Mouse (Mus musculus) stomach, postnatal 0 days (tissue): ENCODE results near the gene Mgat4b.

Experiments
- CTCF ChIP-seq: IDR thresholded peaks from 2 replicates; pipeline ENCODE4 v1.5.1; 2016; ENCODE audit warnings: antibody characterized with exemption, low read depth, mild to moderate bottlenecking, moderate library complexity
- EP300 ChIP-seq: optimal IDR thresholded peaks from 2 replicates; pipeline ENCODE3; 2016; ENCODE audit warnings: antibody characterized with exemption

GRCm38 (mm10) chr11:50225611-50226378, 15.1 kb downstream of the Mgat4b start:
- TF ChIP-seq CTCF (peak; percentile 30; the same call in 1 of the 2 replicates), EP300 (no peak)
